Mouse (Mus musculus) embryo, embryonic 9.5 days (tissue): ENCODE data around the gene Arl16.
A peak's percentile ranks its signal among the peaks of the same experiment; 100 is the strongest.
"Not testable (repeated sequence)": the region's sequence is repeated elsewhere in the genome, so short reads cannot be mapped to it uniquely, and the experiment has no call there.

Source experiments
- DNase-seq: peaks from one replicate; pipeline ENCODE4 v3.0.0-alpha.2; 2017; ENCODE audit errors: extremely low spot score

Gene Arl16

DNA sequence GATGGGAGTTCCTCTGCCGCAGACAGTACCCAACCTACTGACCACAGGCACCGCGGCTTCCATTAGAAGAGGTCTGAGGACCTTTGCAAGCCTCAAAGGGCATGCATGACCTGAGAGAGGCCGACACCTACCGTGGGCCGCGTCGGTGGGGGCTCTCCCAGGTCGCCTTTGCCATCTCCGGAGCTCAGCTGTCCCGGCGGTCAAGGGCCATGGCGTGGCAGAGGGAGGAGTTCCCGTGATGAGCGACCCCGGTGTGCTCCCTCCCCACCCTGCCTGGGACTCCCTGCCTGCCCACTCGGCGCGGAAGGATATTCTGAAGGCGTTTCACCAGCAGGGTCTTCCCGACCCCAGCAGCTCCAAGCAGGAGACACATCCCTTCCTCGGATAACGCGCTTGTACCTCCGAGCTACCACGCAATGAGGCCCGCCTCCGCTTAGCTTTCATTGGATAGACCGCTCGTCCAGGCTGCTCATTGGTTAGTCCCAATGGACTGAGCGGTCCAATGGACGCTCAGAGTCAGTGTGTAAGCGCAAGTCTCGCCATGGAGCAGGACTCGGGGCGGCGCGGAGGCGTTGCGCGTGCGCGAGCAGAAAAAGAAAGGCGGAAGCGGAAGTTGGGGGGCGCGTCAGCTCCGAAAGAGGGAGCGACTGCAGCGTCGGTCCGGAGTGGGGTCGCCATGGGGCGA is at the start of gene Arl16:
Arl16 (minus strand) TSS at position 557 of the 685 bp plus-strand sequence.
- DNase-seq: peak; percentile 97

DNA sequence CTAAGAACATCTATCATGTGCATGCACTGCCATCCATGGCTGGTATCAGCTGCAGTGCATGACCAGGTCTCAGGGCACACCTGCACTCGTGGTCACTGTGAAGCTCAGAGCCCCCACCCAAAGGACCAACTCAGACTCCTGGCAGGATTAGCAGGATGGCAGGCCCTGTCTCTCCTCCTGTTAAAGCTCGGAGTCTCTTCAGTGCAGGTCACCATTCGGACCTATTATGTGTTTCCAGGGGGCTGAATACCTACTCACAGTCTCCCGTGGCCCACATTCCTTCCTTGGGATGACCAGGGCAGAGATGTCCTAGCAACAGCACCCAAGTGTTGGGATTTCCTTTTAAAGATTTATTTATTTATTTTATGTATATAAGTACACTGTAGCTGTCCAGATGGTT is 49.7 kb upstream of the Arl16 start:
- DNase-seq: no peak

DNA sequence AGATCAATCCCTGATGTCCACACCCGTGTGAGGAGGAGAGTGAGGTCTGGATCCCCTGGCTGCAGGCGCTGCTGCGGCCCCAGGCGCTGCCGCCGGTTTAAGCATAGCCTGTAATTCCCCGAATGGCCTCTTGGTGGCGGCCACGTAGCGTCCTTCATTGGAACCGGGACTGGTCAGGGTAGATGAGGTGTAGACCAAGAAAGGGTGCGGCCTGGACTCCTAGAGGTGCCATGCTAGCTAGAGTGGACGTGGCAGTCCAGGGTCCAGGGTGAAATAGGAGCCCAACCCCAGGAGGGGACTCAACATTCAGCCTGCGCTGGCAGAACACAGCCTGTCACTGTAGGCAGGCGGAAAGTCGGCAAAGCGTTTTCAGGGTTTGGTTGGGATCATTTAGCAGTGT is 48.2 kb upstream of the Arl16 start:
- peak; percentile 87 for DNase-seq

DNA sequence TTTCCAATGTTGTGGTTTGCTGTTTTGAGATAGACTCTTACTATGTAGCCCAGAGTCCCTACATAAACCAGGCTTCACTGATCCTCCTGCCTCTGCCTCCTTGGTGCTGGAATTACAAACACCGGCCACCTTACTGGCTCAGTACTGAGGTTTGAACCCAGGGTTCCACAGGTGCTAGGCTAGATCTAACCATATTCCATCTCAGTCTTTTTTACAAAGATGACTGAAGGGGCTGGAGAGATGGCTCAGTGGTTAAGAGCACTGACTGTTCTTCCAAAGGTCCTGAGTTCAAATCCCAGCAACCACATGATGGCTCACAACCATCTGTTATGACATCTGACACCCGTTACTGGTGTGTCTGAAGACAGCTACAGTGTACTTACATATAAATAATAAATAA is 46.9 kb upstream of the Arl16 start:
- DNase-seq: not testable (repeated sequence)

DNA sequence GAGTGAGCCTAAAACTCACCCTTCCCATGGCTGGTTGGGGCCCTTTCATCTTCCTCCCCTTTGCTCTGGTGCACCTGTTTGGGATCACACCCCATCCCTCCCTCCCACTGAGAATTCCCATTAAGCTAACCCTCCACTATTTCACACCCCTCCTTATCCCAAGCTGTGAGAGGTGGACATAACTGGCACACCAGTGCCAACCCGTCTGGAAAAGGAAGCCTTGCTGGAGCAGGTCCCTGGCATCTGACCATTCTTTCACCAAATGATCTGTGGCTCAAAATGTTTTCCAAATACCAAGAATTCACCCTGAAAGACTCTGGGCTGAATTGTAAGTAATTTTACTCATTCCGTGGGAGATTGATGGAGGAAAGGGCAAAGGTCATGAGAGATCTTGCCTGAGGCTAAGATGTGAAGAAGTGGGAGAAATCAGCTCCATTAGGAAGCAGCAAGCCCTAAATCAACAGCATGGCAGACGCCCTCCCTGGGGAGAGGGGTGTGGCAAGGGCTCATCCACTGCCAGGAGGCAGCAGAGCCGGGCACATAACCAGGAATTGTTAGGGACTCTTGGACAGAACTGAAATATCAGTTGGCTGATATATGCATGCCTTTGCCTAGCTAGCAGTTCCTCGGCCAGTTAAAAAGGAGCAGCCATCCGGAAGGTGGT is 45.5 kb upstream of the Arl16 start:
- DNase-seq: peak; percentile 56

DNA sequence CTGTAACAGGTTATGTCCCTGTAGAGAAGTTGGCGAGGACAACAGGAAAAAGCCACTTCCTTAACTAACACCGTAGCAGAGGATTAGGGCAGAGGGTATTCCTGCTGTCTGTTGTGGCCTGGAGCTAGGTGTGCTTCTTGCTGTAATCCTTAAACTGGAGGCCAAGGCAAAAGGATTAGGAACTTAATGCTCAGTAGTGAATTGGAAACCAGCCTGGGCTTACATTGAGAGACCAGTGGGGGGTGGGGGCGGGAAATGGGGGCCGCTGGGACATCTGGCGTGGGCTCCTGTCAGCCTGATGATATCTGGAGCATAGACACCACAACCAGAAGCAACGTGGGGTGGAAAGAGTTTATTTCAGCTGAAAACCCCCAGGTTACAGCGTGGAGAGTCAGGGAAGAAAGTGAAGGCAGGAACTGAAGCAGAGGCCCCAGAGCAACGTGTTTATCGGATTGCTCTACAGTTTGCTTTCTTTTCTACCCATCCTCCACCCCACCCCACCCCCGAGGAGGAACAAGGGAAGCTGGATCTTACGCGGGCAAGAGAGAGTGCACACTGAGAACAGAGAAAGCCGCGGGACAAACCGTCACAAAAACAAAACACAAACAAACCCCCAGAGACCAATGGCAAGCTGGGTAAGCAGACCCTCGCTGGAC is 43.1 kb upstream of the Arl16 start:
- DNase-seq: no peak

DNA sequence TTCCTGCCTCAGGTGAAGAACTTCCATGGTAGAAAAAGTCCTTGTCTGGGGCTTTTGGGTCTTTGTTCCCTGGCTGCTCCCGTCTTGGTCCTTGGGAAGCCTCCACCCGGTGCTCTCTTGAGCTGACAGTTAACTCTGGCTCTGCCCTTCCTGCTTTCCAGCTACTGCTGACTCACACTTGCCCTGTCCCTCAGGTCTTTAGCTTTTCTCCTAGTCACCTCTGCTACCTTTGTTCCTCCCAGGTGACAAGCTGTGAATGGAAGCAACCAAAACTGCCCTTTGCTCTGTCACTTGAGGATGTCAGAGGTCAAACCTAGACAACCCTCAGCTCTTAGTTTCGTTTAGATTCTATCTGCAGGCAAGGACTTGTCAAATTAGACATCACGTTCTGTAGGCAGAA is 42.5 kb upstream of the Arl16 start:
- no peak for DNase-seq

DNA sequence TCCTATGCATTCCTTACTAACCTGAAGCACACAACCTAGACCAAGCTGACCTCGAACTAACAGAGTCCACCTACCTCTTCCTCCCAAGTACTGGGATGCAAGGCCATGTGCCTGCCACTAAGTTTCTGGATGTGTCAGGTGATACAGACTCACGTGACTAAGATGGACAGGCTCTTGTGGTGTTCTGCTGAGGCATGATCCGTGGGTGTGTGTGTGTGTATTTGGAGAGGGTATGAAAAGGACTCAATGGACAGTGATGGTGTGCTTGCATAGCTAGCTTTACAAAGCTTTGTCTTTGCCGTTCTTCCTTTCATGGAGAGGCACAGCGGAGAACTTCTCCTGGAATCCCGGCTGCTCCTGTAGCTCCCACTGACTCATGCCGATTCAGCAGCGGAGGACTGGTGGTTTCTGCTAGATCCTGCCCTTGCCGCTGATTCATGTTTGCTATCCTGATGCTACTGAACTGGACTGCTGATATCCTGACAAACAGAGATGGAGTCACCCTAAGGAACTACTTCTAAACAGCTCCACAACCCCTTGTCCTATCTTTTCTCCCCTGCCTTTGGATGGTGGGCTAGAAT is 41.0 kb upstream of the Arl16 start:
- no peak for DNase-seq

DNA sequence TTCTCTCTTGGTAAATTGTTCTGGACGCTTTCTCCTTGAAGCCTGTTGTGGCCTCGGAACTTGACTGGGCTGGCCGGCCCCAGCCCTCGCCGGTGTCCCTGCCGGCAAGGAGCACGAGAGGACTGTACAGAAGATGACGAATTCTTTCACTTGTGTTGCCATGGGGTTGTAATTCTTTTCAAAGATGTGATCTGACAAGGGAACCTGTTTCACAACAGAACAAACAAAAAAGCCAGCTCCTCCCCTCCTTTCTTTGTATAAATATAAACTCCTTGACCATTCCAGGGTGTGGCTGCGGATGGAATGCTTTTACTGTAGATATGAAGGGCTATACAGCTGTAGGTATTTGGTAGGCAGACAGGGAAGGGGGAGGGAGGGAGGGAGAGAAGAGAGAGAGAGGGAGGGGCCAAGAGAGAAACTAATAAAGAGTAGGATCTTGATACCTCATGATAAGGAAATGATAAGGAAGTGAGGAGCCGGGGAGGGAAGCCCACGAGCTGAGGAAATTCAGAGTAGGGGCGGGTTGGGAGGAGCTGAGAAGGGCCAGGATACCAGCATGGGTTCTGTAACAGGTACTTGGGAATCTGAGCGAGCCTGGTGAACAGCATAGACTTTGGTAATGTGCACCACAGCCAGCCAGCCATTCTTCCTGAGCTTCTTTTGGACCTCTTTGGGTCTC is 40.3 kb upstream of the Arl16 start:
- DNase-seq: no peak

DNA sequence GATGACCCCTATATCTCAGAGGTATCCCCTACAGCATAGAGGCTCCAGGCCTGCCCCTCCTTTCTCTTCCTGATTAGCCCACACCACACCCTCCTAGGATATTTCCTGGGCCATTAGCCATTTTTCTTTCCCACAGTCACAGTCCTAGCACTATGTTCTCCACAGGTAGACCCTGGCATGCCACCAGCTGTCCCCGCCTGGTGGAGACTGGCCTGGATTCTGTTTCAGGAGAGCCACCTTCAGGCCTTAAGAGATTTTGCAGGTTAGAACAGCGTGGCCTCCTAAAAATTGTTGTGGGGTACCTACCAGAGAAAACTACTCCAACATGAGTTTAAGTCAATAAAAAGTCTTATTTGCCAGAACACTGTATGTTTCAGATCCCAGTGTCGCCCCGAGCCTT is 39.5 kb upstream of the Arl16 start:
- DNase-seq: no peak

DNA sequence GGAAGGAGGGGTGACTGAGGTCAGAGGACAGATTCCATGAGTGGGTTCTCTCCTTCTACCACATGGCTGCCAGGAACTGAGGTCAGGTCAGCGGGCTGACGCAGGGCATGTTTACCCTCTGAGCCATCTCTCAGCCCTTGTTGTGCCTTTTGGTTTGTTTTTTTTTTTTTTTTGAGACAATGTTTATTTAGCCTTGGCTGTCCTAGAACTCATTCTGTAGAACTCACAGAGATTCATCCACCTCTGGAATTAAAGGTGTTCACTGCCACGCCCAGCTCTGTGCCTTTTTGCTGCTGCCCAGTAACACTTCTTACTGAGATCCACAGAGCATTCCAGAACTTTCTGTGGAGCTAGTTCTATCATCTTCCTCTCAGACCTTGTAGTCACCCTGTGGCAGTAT is 38.3 kb upstream of the Arl16 start:
- DNase-seq: no peak

DNA sequence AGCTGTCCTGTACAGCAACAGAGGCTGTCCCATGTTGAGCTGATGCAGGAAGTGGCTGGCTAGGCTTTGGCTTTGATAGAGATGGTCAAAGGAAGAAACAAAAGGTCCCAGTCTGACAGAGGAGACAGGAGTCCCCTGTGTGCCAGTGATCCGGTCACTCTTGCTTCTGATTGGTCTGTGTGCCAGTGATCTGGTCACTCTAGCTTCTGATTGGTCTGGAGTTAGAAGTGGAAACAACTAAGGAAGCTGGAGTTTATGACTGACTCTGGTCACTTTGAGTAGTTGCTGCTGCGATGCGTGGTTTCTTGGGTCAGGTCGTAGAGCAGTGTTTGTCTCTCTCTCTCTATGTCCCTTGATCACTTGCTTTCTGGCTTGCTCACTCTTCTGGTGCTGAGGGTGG is 34.3 kb upstream of the Arl16 start:
- DNase-seq: no peak

DNA sequence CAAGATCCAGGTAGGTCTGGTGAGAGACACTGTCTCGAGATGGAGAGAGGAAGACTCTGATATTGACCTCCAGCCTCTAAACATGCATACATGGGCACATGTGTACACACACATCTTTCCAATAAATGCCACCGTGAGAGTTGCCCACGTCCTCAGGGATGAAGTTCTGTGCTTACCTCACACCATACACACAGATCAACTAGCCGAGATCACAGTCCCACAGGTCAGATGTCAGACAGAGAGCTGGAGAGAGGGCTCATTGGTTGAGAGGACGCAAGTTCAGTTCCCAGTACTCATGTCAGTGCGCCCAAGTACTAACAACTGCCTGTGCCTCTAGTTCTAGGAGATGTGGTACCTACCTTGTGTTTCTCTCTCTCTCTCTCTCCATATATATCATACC is 33.6 kb upstream of the Arl16 start:
- DNase-seq: no peak

DNA sequence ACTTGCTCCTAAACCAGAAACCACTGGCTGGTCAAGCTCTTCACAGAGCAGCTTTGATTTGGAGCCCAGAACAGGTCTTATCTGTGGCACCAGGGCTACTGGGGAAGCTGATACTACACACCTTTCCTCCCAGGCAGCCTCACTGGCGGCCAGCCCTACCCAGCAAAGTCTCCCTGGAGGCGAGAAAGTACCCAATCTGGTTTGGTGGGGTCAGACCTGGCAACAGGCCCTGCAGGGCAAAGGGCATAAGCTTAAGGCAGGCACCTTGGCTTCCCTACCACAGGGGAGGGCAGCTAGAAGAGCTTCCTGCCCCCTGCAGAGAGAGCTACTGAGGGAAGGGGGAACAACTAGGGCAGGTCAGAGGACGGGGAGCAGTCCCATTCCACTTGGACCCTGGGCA is 33.0 kb upstream of the Arl16 start:
- no peak for DNase-seq

DNA sequence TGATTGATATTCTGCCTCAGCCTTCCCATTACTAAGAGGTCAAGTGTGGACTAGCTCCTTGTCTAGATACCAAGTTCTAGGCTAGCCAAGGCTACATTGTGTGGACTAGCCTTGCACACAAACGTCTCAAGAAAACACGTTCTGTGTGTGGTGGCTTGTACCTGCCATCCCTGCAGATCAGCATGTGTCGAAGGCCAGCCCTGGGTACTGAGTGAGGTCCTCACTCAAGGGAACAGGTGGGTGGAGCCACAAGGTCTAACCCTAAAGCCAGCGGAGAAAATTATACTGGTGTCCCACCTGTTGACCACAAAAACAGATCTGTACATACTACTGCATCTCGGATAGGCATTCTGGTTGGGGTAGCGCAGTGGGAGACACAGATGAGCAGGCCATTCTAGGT is 32.5 kb upstream of the Arl16 start:
- DNase-seq: no peak

DNA sequence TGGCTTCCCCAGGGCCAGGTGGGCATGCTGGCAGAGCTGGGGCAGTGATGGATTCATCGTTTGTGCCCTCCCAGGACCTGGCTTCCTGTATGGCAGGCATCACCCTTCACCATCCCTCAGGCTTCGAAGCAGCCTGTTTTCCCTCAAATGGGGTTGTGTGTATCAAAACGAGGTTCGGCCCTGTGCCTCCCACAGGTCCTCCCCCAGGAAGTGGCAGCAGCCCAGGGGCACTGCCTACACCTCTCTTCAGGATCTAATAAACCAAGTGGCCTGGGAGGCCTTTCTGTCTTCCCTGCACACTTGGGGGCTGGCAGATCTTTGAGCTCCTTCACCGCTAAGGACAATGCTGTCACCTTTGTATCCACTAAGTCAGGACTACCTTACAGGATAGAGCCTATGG is 31.5 kb upstream of the Arl16 start:
- no peak for DNase-seq

DNA sequence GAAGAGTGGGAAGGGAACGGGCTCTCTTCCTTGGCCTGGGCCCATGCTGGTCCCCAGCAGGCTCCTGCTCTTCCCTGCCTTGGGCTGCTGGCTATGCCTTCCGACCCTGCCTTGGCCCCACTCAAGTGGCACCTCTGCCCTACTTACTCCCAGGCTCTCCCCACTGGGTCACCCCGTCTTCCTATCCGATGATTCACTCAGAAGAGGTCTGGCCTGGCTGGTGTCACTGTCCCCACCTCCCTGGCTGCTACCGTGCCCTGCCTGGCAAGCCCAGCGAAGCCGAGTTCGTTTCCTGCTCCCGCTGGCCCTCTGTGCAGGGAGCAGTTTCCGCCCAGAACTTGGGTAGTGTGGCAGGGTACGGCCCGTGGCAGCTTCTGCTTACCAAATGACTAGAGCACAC is 30.8 kb upstream of the Arl16 start:
- no peak for DNase-seq

DNA sequence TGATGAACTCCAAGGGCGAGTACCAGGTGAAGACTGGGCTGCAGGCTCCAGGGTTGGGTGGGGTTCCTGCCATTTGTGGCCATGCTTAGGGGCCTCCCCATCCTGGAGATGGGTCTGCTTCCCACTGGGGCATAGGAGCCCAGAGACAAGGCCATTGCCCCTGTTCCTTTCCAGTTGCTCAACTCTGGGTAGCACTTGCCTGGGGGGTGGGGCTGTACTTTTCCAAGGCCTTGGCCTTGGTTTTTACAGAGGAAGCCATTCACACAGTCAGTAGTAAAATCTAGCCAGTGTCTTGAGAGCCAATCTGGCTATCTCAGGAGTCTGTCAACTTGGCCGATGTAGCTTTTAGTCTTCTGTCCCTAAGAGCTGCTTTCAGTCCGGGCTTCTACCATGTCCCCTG is 30.0 kb upstream of the Arl16 start:
- no peak for DNase-seq

DNA sequence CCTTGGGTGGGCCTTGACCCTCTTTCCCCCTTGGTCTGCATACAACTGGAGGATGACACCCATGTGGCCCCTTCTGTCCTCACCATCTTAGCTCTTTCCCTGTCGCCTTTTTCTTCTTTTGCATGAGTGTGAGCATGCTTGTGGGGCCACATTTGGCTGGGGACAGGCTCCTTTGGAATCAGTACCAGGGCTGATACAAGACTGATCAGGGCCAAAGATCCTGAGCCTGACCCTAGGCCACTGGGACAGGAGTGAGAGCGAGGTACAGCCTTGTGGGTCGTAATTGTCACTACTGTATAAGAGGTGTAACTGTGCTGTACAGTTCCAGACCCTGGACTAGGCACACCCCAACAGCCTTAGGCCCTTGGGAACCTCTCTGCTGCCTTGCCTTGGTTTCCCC is 26.5 kb upstream of the Arl16 start:
- no peak for DNase-seq

DNA sequence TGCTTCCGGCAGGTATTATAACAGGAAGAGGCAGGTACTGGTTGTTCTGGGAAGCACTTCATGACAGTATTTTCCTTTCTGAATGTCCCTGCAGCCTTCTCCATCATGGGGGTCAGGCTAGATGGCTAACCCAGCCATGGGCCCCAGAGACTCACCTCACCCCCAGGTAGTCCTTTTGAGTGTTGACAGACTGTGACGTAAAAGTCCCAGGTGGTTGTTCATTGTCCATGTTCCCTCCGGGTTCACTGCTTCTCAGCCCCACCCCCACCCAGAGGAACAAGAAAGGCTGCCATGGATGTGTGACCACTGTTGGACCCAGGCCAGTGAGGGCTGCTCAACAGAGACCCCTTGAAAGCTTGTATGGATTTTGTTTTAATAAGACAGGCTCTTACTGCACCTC is 25.9 kb upstream of the Arl16 start:
- no peak for DNase-seq

DNA sequence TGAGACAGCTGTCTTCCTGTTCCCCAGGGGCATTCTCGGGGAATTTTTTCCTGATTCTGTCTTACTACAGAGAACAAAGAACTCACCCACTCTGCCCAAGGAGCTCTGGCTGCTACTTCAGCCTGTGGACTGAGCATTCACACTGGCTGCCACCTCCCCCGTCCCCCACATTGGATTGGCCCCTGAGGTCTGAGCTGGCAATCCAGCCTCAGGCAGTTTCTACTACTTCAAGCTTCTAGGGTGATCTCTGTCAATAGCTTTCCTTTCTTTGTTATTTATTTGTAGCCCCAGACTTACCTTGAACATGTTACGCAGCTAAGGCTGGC is 25.4 kb upstream of the Arl16 start:
- no peak for DNase-seq

DNA sequence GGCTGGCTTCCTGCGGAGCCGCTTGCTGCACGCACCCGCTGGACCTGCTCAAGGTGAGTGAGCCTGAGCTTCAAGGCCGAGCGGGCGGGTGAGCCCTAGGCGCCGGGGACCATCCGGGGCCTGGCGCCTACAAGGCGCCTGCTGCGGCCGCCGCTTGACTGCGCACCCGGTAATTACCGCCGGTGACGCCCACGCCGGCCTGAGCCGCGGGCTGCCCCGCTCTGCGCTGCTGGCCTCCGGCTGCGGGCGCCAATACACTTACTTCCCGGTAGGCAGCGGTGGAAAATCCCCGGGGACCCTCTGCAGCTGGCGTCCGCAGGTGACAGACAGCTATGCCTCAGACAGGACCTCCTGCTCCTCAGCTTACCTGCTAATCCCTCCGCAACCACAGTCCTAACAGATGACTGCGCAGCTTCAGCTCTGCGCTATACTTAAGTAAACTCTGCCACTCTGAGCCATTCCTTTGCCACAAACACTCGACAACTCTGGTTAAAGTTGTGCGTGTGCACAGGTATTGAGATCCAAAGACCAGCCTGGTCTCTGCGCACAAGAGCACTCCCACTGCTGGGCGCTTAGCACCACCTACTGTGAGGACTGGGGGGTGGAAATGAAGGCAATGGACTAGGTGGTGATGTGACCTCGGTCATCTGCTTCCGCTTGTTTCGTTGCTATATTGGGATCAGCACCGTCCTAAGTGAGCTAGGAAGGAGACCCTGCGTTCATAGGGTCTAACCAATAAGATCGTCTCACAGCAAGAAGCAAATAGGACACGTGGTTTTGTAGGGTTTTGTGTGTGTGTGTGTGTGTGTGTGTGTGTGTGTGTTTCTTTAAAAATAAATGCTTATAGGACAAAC is 24.8 kb upstream of the Arl16 start:
- DNase-seq: peak; percentile 61
